Mouse (Mus musculus) lung, adult 10 weeks (tissue): Measurements from ENCODE around the gene Sigirr. TPM values are rescaled to one million over a fixed set of nuclear protein-coding genes. Genes with fewer than 3 reads are reported as not detected.

Source experiments
- polyA plus RNA-seq: library from polyadenylated mRNA; stranded (reverse); fragments of 350-450 nt; fragmentation: Illumina TruSeq; extraction: RNeasy Lipid Tissue Mini Kit (QIAGEN cat#74804); gene quantifications from one replicate; pipeline ENCODE4 v1.2.3, GENCODE M21; 2014; ENCODE audit warnings: low read depth, low replicate concordance; ENCODE audit not compliant: insufficient read depth

Gene Sigirr
- 23.1 TPM for polyA plus RNA-seq

DNA sequence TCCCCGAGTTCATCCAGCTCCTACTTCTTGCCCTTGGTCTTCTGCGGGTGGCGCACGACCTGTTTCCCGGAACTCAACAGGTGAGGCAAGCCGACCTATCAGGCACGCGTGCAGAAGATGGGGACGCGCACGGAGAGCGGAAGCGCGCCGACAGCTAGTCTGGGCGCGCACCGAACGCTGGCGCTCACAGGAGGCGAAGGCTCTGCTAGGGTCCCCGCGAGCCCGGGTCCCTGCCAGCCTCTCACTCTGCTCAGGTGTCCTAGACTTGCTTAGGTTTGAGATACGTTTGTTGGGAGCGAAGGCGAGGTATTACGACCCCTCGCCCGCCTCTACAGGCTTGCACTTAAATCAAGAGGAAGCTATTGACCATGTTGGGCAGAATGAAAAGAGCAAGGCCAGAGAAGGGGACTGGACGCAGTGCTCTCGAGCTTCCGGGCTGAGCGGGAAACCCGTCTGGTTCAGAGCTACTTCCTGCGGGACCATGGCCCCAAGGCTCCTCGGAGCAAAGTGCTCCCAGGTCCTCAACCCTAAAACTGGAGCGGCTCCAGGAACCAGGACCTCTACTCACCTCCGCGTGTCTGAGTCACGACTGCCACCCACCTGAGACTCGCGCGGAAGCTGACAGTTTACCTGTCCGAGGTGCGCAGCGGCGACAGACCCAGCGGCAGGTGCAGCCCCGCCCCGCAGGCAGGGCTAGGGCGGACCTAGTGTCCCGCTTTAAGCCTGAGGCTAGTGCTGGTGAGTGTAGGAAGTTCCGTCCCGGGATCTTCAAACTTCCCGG lies at the start of gene Sigirr:
TSS of gene Sigirr (minus strand) at position 662 of the 781 bp plus-strand sequence.

GRCm38 (mm10) chr7:141122245-141122644 lies 21.9 kb upstream of the Sigirr start, which contains the start of gene Ptdss2:
TSS of gene Ptdss2 (plus strand) at chr7:141122382.

GRCm38 (mm10) chr7:141117636-141118035 lies 17.3 kb upstream of the Sigirr start, which contains the start of gene Ano9:
TSS of gene Ano9 (minus strand) at chr7:141117806.

GRCm38 (mm10) chr7:141077841-141078240 lies 22.5 kb downstream of the Sigirr start, which contains the start of gene Pkp3:
TSS of gene Pkp3 (plus strand) at chr7:141078218.

DNA sequence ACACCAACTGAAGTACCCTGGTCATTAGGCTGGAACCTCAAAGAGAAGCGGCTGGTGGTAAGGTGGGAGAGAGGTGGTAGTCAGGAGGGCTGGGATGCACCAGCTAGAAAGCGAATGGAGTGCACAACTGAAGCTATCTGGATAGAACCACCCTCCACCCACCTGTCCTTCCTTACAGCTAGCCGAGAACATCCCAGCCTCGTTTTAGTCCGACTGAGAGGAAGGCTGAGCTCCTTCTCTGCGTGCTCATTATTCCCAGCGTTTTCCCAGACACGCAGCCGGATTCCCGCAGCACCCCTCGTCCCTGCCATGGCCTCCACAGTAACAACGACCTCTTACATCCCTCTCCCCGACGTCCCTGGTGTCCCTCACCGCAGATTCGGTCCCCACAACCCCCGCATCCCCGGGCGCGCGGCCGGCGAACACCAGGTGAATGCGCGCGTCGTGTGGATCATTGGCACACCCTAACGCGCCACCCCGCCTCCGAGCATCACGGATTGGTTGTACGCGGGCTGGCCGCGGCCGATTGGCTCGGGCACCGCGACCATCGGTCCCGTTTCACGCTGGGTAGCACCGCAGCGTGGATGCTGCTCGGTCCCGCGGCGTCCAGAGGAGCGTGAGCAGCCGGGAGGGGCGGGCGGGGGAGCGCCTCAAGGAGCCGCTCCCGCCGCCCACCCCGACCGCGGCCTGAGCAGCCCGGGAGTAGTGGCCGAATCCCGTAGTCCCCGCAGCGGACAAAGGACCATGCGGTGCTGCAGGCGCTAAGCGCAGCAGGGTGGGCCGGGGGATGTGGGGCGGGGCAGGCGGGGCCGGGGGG lies 39.7 kb downstream of the Sigirr start, which contains the start of gene B4galnt4:
TSS of gene B4galnt4 (plus strand) at position 679 of the 817 bp plus-strand sequence.

Other genes with a start within 250 kb of the Sigirr start
- not detected for gene Gm45785, start 244.2 kb downstream of the Sigirr start, polyA plus RNA-seq
- gene Ric8a, start 243.6 kb downstream of the Sigirr start, polyA plus RNA-seq: 54.0 TPM
- 29.7 TPM for gene Bet1l, start 243.0 kb downstream of the Sigirr start, polyA plus RNA-seq
- gene Psmd13, start 218.6 kb downstream of the Sigirr start, polyA plus RNA-seq: 114 TPM
- 15.3 TPM for gene Sirt3, start 218.3 kb downstream of the Sigirr start, polyA plus RNA-seq
- 141 TPM for gene Cox8b, start 200.1 kb downstream of the Sigirr start, polyA plus RNA-seq
- gene Nlrp6, start 179.7 kb downstream of the Sigirr start, polyA plus RNA-seq: not detected
- gene Pgghg, start 159.2 kb downstream of the Sigirr start, polyA plus RNA-seq: 13.7 TPM
- 1.2 TPM for gene Ifitm5, start 150.3 kb downstream of the Sigirr start, polyA plus RNA-seq
- not detected for gene Gm45717, start 144.6 kb downstream of the Sigirr start, polyA plus RNA-seq
- 663 TPM for gene Ifitm2, start 144.6 kb downstream of the Sigirr start, polyA plus RNA-seq
- 139 TPM for gene Ifitm1, start 133.4 kb downstream of the Sigirr start, polyA plus RNA-seq
- gene Ifitm3, start 89.8 kb downstream of the Sigirr start, polyA plus RNA-seq: 811 TPM
- 21.7 TPM for gene Ifitm6, start 82.6 kb downstream of the Sigirr start, polyA plus RNA-seq
- not detected for gene Gm17387, start 71.4 kb downstream of the Sigirr start, polyA plus RNA-seq
- not detected for gene B4galnt4, start 39.5 kb downstream of the Sigirr start, polyA plus RNA-seq
- 12.5 TPM for gene Pkp3, start 22.4 kb downstream of the Sigirr start, polyA plus RNA-seq
- gene Ano9, start 17.2 kb upstream of the Sigirr start, polyA plus RNA-seq: 1.0 TPM
- gene Ptdss2, start 21.8 kb upstream of the Sigirr start, polyA plus RNA-seq: 14.6 TPM
- 139 TPM for gene Rnh1, start 72.3 kb upstream of the Sigirr start, polyA plus RNA-seq
- gene Hras, start 93.4 kb upstream of the Sigirr start, polyA plus RNA-seq: 93.0 TPM
- 7.3 TPM for gene Lrrc56, start 93.6 kb upstream of the Sigirr start, polyA plus RNA-seq
- gene Lmntd2, start 113.5 kb upstream of the Sigirr start, polyA plus RNA-seq: 1.0 TPM
- gene Rassf7, start 115.3 kb upstream of the Sigirr start, polyA plus RNA-seq: 55.1 TPM
- 26.6 TPM for gene Phrf1, start 128.2 kb upstream of the Sigirr start, polyA plus RNA-seq
- gene Irf7, start 165.9 kb upstream of the Sigirr start, polyA plus RNA-seq: 21.8 TPM
- 0.23 TPM for gene Cdhr5, start 176.2 kb upstream of the Sigirr start, polyA plus RNA-seq
- gene Sct, start 178.6 kb upstream of the Sigirr start, polyA plus RNA-seq: not detected
- not detected for gene Drd4, start 191.4 kb upstream of the Sigirr start, polyA plus RNA-seq
- 20.4 TPM for gene Deaf1, start 227.1 kb upstream of the Sigirr start, polyA plus RNA-seq
- 25.4 TPM for gene Tmem80, start 227.2 kb upstream of the Sigirr start, polyA plus RNA-seq
- gene Eps8l2, start 238.3 kb upstream of the Sigirr start, polyA plus RNA-seq: 30.4 TPM